Mouse (Mus musculus): Measurements from ENCODE around the gene Igf1r. TPM values are rescaled to one million over a fixed set of nuclear protein-coding genes. Genes with fewer than 3 reads are reported as not detected.

Gene Igf1r
- polyA plus RNA-seq, 1 experiment from 2014 or later = 28.5 TPM

DNA sequence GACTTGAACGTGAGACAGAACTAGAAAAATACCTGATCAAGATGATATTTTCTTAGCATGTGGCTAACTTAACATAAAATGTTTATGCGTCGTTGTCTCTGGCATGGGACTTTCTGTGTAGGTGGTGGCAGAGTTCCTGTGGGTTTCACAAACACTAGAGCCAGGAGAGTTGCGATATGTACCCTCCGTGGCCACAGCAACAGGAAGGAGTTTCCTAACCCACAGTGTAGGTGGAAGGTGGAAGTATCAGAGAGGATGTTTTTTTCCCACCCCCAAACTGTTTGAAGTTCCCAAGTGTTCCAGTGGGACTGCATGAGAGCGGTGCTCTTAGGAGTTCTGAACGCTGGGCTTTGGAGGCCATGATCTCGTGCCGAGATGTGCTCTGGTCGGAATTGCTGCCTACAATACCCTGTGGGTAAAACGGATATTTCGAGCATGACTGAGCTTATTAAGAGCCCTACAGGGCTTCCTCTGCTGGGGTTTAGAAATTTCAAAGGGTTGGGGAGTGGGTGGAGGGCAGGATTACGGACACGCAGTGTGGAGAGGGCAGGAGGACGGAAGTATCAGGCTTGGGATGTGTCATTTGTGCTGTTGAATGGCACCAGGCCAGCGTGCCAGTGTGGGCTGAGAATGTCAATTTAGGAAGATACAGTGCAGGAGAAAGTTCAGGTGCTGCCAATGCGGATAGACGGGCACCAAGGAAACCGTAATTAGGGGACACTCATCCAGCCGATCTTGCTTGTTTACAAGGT lies 195.8 kb downstream of the Igf1r start:
- H3K27me3 ChIP-seq (ENCODE audit: control insufficient read depth, insufficient read depth, low read length) = no peaks in the 10 kb centered on the region
- no peaks in the 10 kb centered on the region for H3K36me3 ChIP-seq (ENCODE audit: control insufficient read depth, insufficient read depth, low read length)
- H3K27ac ChIP-seq (ENCODE audit: low read depth, low read length) = no peak overlapping the region
- H3K4me3 ChIP-seq (ENCODE audit: low read depth, low read length) = no peak overlapping the region
- WGBS = 46% methylated on average over 20 of the region's 20 CpGs
- ATAC-seq (ENCODE audit: low read depth) = no peak
- no peaks in the 10 kb centered on the region for H3K9me3 ChIP-seq (ENCODE audit: control insufficient read depth, low read length)
- no peak overlapping the region for H3K4me2 ChIP-seq (ENCODE audit: low read depth, low read length)
- peaks cover 12% of the 10 kb centered on the region for H3K4me1 ChIP-seq (ENCODE audit: control insufficient read depth, insufficient read depth, low read length)
- H3K9ac ChIP-seq (replicated peaks; ENCODE audit: low read depth, low read length) = no peak overlapping the region

GRCm38 (mm10) chr7:68151892-68152291 lies 199.3 kb downstream of the Igf1r start:
- H3K27ac ChIP-seq (ENCODE audit: low read depth, low read length) = no peak overlapping the region
- no peak overlapping the region for H3K4me3 ChIP-seq (ENCODE audit: low read depth, low read length)
- no peaks in the 10 kb centered on the region for H3K27me3 ChIP-seq (ENCODE audit: control insufficient read depth, insufficient read depth, low read length)
- no peaks in the 10 kb centered on the region for H3K36me3 ChIP-seq (ENCODE audit: control insufficient read depth, insufficient read depth, low read length)
- H3K4me2 ChIP-seq (ENCODE audit: low read depth, low read length) = no peak overlapping the region
- H3K9ac ChIP-seq (replicated peaks; ENCODE audit: low read depth, low read length) = no peak overlapping the region
- H3K9me3 ChIP-seq (ENCODE audit: control insufficient read depth, low read length) = no peaks in the 10 kb centered on the region
- peaks cover 28% of the 10 kb centered on the region for H3K4me1 ChIP-seq (ENCODE audit: control insufficient read depth, insufficient read depth, low read length)
- 76% methylated on average over 5 of the region's 5 CpGs for WGBS
- ATAC-seq (ENCODE audit: low read depth) = no peak

DNA sequence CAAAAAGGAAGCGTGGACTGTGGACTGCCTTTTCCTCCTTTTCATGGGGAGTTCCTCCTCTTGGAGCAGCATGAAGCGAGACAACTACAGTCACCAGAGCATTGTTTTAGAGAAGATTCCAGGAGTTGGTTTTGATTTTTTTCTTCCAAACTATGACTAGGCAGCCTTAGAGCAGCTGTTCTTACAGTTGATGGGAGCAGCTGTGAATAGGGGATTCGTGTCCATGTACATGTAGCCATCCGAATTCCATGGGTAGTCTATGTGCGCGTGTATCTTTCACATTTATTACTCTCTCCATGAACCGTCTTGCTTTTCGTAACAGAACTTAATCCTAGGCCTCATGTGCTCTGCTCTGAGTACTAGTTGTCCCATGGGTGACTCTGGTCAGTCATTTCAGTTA lies 199.8 kb downstream of the Igf1r start:
- no peak overlapping the region for H3K4me3 ChIP-seq (ENCODE audit: low read depth, low read length)
- WGBS = 90% methylated on average over 8 of the region's 8 CpGs
- no peak overlapping the region for H3K27ac ChIP-seq (ENCODE audit: low read depth, low read length)
- no peaks in the 10 kb centered on the region for H3K27me3 ChIP-seq (ENCODE audit: control insufficient read depth, insufficient read depth, low read length)
- no peaks in the 10 kb centered on the region for H3K36me3 ChIP-seq (ENCODE audit: control insufficient read depth, insufficient read depth, low read length)
- H3K4me1 ChIP-seq (ENCODE audit: control insufficient read depth, insufficient read depth, low read length) = peaks cover 30% of the 10 kb centered on the region
- no peak for ATAC-seq (ENCODE audit: low read depth)
- no peaks in the 10 kb centered on the region for H3K9me3 ChIP-seq (ENCODE audit: control insufficient read depth, low read length)
- H3K9ac ChIP-seq (replicated peaks; ENCODE audit: low read depth, low read length) = no peak overlapping the region
- H3K4me2 ChIP-seq (ENCODE audit: low read depth, low read length) = no peak overlapping the region

DNA sequence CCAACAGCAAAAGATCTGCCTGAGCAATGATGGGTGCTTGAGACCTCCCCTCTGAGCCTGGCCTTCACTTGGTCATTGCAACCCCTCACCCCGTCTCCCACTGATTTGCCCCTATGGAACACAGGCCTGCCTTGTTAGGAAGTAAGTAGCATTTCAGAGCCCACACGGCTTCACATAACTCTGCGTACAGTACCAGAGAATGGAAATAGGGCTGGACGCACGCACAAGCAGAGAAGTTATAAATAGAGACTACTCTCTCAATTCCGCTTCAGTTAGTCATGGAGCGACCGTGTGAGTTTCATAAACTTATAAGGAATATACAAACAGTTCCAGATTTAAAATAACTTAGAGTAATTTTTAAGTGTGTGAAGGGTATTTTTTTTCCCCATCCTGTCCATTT lies 200.6 kb downstream of the Igf1r start:
- H3K27me3 ChIP-seq (ENCODE audit: control insufficient read depth, insufficient read depth, low read length) = no peaks in the 10 kb centered on the region
- WGBS = 72% methylated on average over 8 of the region's 8 CpGs
- no peak overlapping the region for H3K4me2 ChIP-seq (ENCODE audit: low read depth, low read length)
- no peaks in the 10 kb centered on the region for H3K36me3 ChIP-seq (ENCODE audit: control insufficient read depth, insufficient read depth, low read length)
- H3K27ac ChIP-seq (ENCODE audit: low read depth, low read length) = no peak overlapping the region
- ATAC-seq (ENCODE audit: low read depth) = no peak
- no peak overlapping the region for H3K9ac ChIP-seq (replicated peaks; ENCODE audit: low read depth, low read length)
- H3K4me3 ChIP-seq (ENCODE audit: low read depth, low read length) = no peak overlapping the region
- H3K9me3 ChIP-seq (ENCODE audit: control insufficient read depth, low read length) = no peaks in the 10 kb centered on the region
- H3K4me1 ChIP-seq (ENCODE audit: control insufficient read depth, insufficient read depth, low read length) = peaks cover 29% of the 10 kb centered on the region

- Histone ChIP-seq H3K9me3 (ENCODE audit: control insufficient read depth, low read length) (no peaks in the 10 kb centered on the region), H3K27me3 (ENCODE audit: control insufficient read depth, insufficient read depth, low read length) (no peaks in the 10 kb centered on the region), H3K4me1 (ENCODE audit: control insufficient read depth, insufficient read depth, low read length) (peaks cover 20% of the 10 kb centered on the region), H3K4me2 (ENCODE audit: low read depth, low read length) (no peak overlapping the region), H3K4me3 (ENCODE audit: low read depth, low read length) (no peak overlapping the region), H3K9ac (replicated peaks; ENCODE audit: low read depth, low read length) (no peak overlapping the region), H3K36me3 (ENCODE audit: control insufficient read depth, insufficient read depth, low read length) (no peaks in the 10 kb centered on the region), H3K27ac (ENCODE audit: low read depth, low read length) (0 out of 2 replicates have a peak overlapping the region, but pooled peaks have one; percentile 10)
- ATAC-seq (ENCODE audit: low read depth) = no peak
- 49% methylated on average over 7 of the region's 7 CpGs for WGBS
Measured at GRCm38 (mm10) chr7:68154588-68154987, 202.0 kb downstream of the Igf1r start.

GRCm38 (mm10) chr7:68160094-68160791 lies 207.6 kb downstream of the Igf1r start:
- 20% methylated on average over 13 of the region's 13 CpGs for WGBS
- H3K36me3 ChIP-seq (ENCODE audit: control insufficient read depth, insufficient read depth, low read length) = 0 out of 2 replicates have a peak, but pooled peaks cover 4% of the 10 kb centered on the region
- H3K9me3 ChIP-seq (ENCODE audit: control insufficient read depth, low read length) = no peaks in the 10 kb centered on the region
- H3K4me3 ChIP-seq (ENCODE audit: low read depth, low read length) = no peak overlapping the region
- H3K4me1 ChIP-seq (ENCODE audit: control insufficient read depth, insufficient read depth, low read length) = peaks cover 24% of the 10 kb centered on the region
- 0 out of 2 replicates have a peak overlapping the region, but pooled peaks have one; percentile 1 for H3K4me2 ChIP-seq (ENCODE audit: low read depth, low read length)
- no peaks in the 10 kb centered on the region for H3K27me3 ChIP-seq (ENCODE audit: control insufficient read depth, insufficient read depth, low read length)
- H3K27ac ChIP-seq (ENCODE audit: low read depth, low read length) = no peak overlapping the region
- no peak overlapping the region for H3K9ac ChIP-seq (replicated peaks; ENCODE audit: low read depth, low read length)
- no peak for ATAC-seq (ENCODE audit: low read depth)

- 78% methylated on average over 3 of the region's 3 CpGs for WGBS
- Histone ChIP-seq H3K4me3 (ENCODE audit: low read depth, low read length) (no peak overlapping the region), H3K27me3 (ENCODE audit: control insufficient read depth, insufficient read depth, low read length) (no peaks in the 10 kb centered on the region), H3K4me1 (ENCODE audit: control insufficient read depth, insufficient read depth, low read length) (peaks cover 16% of the 10 kb centered on the region), H3K36me3 (ENCODE audit: control insufficient read depth, insufficient read depth, low read length) (0 out of 2 replicates have a peak, but pooled peaks cover 4% of the 10 kb centered on the region), H3K9ac (replicated peaks; ENCODE audit: low read depth, low read length) (no peak overlapping the region), H3K27ac (ENCODE audit: low read depth, low read length) (no peak overlapping the region), H3K9me3 (ENCODE audit: control insufficient read depth, low read length) (no peaks in the 10 kb centered on the region), H3K4me2 (ENCODE audit: low read depth, low read length) (no peak overlapping the region)
- ATAC-seq (ENCODE audit: low read depth) = no peak
Measured at GRCm38 (mm10) chr7:68164074-68164473, 211.4 kb downstream of the Igf1r start.

- no peaks in the 10 kb centered on the region for H3K9me3 ChIP-seq (ENCODE audit: control insufficient read depth, low read length)
- H3K4me2 ChIP-seq (ENCODE audit: low read depth, low read length) = no peak overlapping the region
- no peak for ATAC-seq (ENCODE audit: low read depth)
- peaks cover 4% of the 10 kb centered on the region for H3K36me3 ChIP-seq (ENCODE audit: control insufficient read depth, insufficient read depth, low read length)
- WGBS = 72% methylated on average over 7 of the region's 7 CpGs
- no peaks in the 10 kb centered on the region for H3K27me3 ChIP-seq (ENCODE audit: control insufficient read depth, insufficient read depth, low read length)
- H3K4me1 ChIP-seq (ENCODE audit: control insufficient read depth, insufficient read depth, low read length) = no peaks in the 10 kb centered on the region
- no peak overlapping the region for H3K4me3 ChIP-seq (ENCODE audit: low read depth, low read length)
- no peak overlapping the region for H3K9ac ChIP-seq (replicated peaks; ENCODE audit: low read depth, low read length)
- H3K27ac ChIP-seq (ENCODE audit: low read depth, low read length) = no peak overlapping the region
Measured at GRCm38 (mm10) chr7:68172776-68173175, 220.1 kb downstream of the Igf1r start.

GRCm38 (mm10) chr7:68179672-68180071 lies 227.0 kb downstream of the Igf1r start:
- H3K4me1 ChIP-seq (ENCODE audit: control insufficient read depth, insufficient read depth, low read length) = no peaks in the 10 kb centered on the region
- H3K36me3 ChIP-seq (ENCODE audit: control insufficient read depth, insufficient read depth, low read length) = peaks cover 7% of the 10 kb centered on the region; the same call in 1 of the 2 replicates
- H3K9ac ChIP-seq (replicated peaks; ENCODE audit: low read depth, low read length) = no peak overlapping the region
- no peaks in the 10 kb centered on the region for H3K27me3 ChIP-seq (ENCODE audit: control insufficient read depth, insufficient read depth, low read length)
- 93% methylated on average over 1 of the region's 1 CpGs for WGBS
- H3K4me2 ChIP-seq (ENCODE audit: low read depth, low read length) = no peak overlapping the region
- ATAC-seq (ENCODE audit: low read depth) = no peak
- H3K27ac ChIP-seq (ENCODE audit: low read depth, low read length) = no peak overlapping the region
- H3K9me3 ChIP-seq (ENCODE audit: control insufficient read depth, low read length) = no peaks in the 10 kb centered on the region
- no peak overlapping the region for H3K4me3 ChIP-seq (ENCODE audit: low read depth, low read length)

Measured in neural tube, embryonic 14.5 days (tissue).